Mouse (Mus musculus) testis, adult 2 months (tissue): ENCODE measurements around the gene Tent4b.

Source experiments
- CTCF ChIP-seq: fragments of 200-500 bp; IDR thresholded peaks from 2 replicates; pipeline ENCODE4 v1.5.1; 2012; ENCODE audit warnings: low read depth, mild to moderate bottlenecking, inconsistent platforms, low read length, moderate library complexity; ENCODE audit not compliant: control insufficient read depth, insufficient read depth, insufficient replicate concordance
- POLR2A ChIP-seq: fragments of 200-500 bp; IDR thresholded peaks from 2 replicates; pipeline ENCODE4 v1.6.1; 2012; ENCODE audit warnings: low read depth, mild to moderate bottlenecking, inconsistent platforms, low read length, moderate library complexity; ENCODE audit not compliant: control insufficient read depth

DNA sequence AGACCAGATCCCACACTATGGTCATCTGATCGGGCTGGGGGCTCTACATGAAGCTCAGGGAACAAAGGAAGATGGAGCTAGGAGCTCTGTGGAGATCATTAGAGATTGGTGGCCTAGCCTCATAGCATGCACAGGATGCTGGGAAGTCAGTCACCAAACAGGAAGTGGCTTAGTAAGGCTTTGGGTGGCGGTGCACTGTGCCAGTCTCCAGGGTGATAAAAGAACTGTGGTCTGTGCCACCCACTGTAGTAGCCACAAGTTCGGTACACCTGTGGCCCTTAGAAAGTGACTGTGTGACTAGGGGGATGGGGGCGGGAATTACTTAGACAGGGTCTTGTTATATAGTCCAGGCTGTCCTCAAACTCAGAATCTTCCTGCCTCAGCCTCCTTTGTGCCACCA, 106.8 kb downstream of the Tent4b start:
- no peak for TF ChIP-seq CTCF
- no peak for TF ChIP-seq POLR2A
